Mouse (Mus musculus) limb, embryonic 13.5 days (tissue): ENCODE data around the gene Defb48. TPM values are rescaled to one million over a fixed set of nuclear protein-coding genes. Genes with fewer than 3 reads are reported as not detected.

Experiments used
- ATAC-seq: fragments of 200-750 bp; cut with Nextera tagmentation; 2 replicates; pipeline ENCODE4 v1.8.0; 2017; ENCODE audit warnings: low read depth, moderate number of reproducible peaks, moderate TSS enrichment; ENCODE audit not compliant: low FRiP score
- H3K27ac ChIP-seq: fragments of 300-500 bp; sonication (generic); 2 replicates; pipeline ENCODE4 v1.5.1; 2015; ENCODE audit warnings: inconsistent platforms, mild to moderate bottlenecking, moderate library complexity
- H3K27me3 ChIP-seq: fragments of 300-500 bp; sonication (generic); 2 replicates; pipeline ENCODE4 v1.6.1; 2015; ENCODE audit warnings: mild to moderate bottlenecking, inconsistent platforms
- H3K36me3 ChIP-seq: fragments of 300-500 bp; sonication (generic); 2 replicates; pipeline ENCODE4 v1.6.1; 2015; ENCODE audit warnings: inconsistent platforms, mild to moderate bottlenecking, moderate library complexity
- H3K4me1 ChIP-seq: fragments of 300-500 bp; sonication (generic); 2 replicates; pipeline ENCODE4 v1.6.1; 2015; ENCODE audit warnings: inconsistent platforms
- H3K4me2 ChIP-seq: fragments of 300-500 bp; sonication (generic); replicated peaks from 2 replicates; pipeline ENCODE4 v1.6.1; 2015; ENCODE audit warnings: inconsistent platforms, mild to moderate bottlenecking, moderate library complexity
- H3K4me3 ChIP-seq: fragments of 300-500 bp; sonication (generic); 2 replicates; pipeline ENCODE4 v1.5.1; 2015; ENCODE audit warnings: moderate library complexity, mild to moderate bottlenecking, inconsistent platforms
- H3K9ac ChIP-seq: fragments of 300-500 bp; sonication (generic); 2 replicates; pipeline ENCODE4 v1.6.1; 2015; ENCODE audit warnings: mild to moderate bottlenecking, inconsistent platforms
- H3K9me3 ChIP-seq: fragments of 300-500 bp; sonication (generic); 2 replicates; pipeline ENCODE4 v1.6.1; 2016; ENCODE audit warnings: inconsistent platforms
- WGBS: fragments of 180-500 bp; shearing (Covaris S2); methylation state at CpG from one replicate; pipeline ENCODE4 v1.1.7; 2015; 5-methylcytosine and 5-hydroxymethylcytosine counted together
- polyA plus RNA-seq: library from polyadenylated mRNA; unstranded; fragments of >200 nt; fragmentation: Nextera tagmentation; extraction: Ambion mirVana; gene quantifications from 2 replicates; pipeline ENCODE4 v1.2.1, GENCODE M21; 2015

The Defb48 gene
- polyA plus RNA-seq = not detected in 2 replicates

- Histone ChIP-seq H3K27ac (no peak within 1 kb of the TSS), H3K27me3 (no peaks in the 10 kb centered on the region), H3K9ac (no peak within 1 kb of the TSS), H3K4me1 (no peaks in the 10 kb centered on the region), H3K4me3 (no peak within 1 kb of the TSS), H3K9me3 (no peaks in the 10 kb centered on the region), H3K4me2 (no peak within 1 kb of the TSS), H3K36me3 (no peaks in the 10 kb centered on the region)
- ATAC-seq = no peak
- 72% methylated on average over 1 of the region's 1 CpGs for WGBS
Observed at GRCm38 (mm10) chr14:62984410-62984809, at the start of gene Defb48. Gene Defb48 (minus strand): TSS chr14:62984510.

DNA sequence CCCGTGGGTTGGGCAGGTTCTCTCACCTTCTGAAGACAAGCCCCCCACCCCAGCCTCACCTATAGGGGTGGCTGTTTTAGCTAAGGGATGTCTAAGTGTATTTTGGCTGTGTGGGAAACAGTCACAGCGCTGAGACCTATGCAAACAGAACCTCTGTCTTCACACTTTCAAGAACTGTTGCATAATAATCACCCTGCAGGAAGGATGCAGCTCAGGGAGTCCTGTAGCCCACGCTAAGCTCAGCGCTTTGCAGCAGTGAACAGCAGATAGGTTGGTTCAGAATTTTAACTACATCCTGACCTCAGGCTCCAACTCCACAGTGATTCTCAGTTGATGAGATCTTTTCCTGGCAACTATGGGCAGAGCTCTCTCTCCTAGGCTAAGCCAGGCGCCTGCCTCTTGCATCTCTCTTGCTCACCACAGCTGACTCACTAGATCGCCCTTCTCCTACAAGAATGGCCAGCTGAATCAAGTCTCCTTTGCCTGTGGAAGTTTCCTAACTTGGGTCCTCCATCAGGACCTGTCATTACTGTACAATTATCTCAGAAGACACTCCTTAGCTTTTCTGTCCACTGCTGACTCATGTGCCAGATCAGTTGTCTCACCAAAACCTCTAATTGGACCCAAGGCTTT lies 36.3 kb upstream of the Defb48 start:
- 54% methylated on average over 6 of the region's 6 CpGs for WGBS
- Histone ChIP-seq H3K4me3 (no peak overlapping the region), H3K9ac (no peak overlapping the region), H3K27ac (no peak overlapping the region), H3K27me3 (no peaks in the 10 kb centered on the region), H3K9me3 (peaks cover 3% of the 10 kb centered on the region; the same call in 1 of the 2 replicates), H3K4me1 (no peaks in the 10 kb centered on the region), H3K4me2 (no peak overlapping the region), H3K36me3 (no peaks in the 10 kb centered on the region)
- no peak for ATAC-seq

DNA sequence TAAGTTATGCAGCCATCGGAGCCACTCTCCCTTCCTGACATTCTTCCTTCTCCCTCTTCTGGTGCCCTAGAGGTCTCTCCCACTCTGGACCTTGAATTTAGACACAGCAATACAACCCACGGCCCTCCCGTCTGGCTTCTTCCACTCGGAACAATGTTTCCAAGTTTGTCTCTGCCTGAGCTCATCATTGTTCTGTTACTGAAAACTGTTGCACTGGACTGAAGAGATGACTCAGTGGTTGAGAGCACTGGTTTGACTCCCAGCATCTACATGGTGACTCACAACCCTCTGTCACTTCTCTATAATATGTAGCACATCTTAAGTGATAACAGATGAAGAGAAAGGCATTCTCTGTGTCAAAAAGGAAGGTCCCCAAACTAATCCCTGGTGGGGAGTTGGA lies 30.4 kb upstream of the Defb48 start:
- 0 out of 2 replicates have a peak, but pooled peaks cover 5% of the 10 kb centered on the region for H3K9me3 ChIP-seq
- H3K4me2 ChIP-seq = no peak overlapping the region
- H3K4me3 ChIP-seq = no peak overlapping the region
- WGBS = 88% methylated on average over 4 of the region's 4 CpGs
- H3K27me3 ChIP-seq = no peaks in the 10 kb centered on the region
- no peak overlapping the region for H3K9ac ChIP-seq
- H3K4me1 ChIP-seq = no peaks in the 10 kb centered on the region
- no peak for ATAC-seq
- no peak overlapping the region for H3K27ac ChIP-seq
- no peaks in the 10 kb centered on the region for H3K36me3 ChIP-seq

DNA sequence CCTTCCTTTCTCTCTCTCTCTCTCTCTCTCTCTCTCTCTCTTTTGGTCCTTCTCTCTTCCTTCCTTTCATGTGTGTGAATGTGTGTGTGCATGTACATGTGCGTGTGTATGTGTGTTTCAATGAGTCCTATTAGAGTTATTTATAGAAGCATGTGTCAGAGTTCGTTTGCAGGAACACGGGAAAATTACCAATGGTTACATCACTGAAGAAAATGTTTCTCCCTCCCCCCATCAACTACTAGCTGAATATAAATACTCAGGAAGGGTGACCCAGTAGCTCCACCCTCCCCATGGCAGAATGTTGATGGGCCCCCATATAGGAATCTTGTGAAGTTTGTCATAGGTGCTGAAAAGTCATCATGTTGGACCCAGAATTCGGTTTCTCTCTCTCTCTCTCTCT lies 28.8 kb upstream of the Defb48 start:
- Histone ChIP-seq H3K27ac (no peak overlapping the region), H3K36me3 (no peaks in the 10 kb centered on the region), H3K4me3 (no peak overlapping the region), H3K4me1 (no peaks in the 10 kb centered on the region), H3K4me2 (no peak overlapping the region), H3K27me3 (no peaks in the 10 kb centered on the region), H3K9ac (no peak overlapping the region), H3K9me3 (0 out of 2 replicates have a peak, but pooled peaks cover 5% of the 10 kb centered on the region)
- WGBS = 84% methylated on average over 4 of the region's 4 CpGs
- no peak for ATAC-seq

GRCm38 (mm10) chr14:63011471-63011870 lies 27.2 kb upstream of the Defb48 start, which contains the start of gene Defb43:
Gene Defb43 (plus strand): TSS chr14:63011771.
- Histone ChIP-seq H3K27me3 (no peaks in the 10 kb centered on the region), H3K9ac (no peak within 1 kb of the TSS), H3K4me3 (no peak within 1 kb of the TSS), H3K4me2 (no peak within 1 kb of the TSS), H3K4me1 (no peaks in the 10 kb centered on the region), H3K36me3 (no peaks in the 10 kb centered on the region), H3K9me3 (0 out of 2 replicates have a peak, but pooled peaks cover 5% of the 10 kb centered on the region), H3K27ac (no peak within 1 kb of the TSS)
- 92% methylated on average over 5 of the region's 5 CpGs for WGBS
- no peak for ATAC-seq

DNA sequence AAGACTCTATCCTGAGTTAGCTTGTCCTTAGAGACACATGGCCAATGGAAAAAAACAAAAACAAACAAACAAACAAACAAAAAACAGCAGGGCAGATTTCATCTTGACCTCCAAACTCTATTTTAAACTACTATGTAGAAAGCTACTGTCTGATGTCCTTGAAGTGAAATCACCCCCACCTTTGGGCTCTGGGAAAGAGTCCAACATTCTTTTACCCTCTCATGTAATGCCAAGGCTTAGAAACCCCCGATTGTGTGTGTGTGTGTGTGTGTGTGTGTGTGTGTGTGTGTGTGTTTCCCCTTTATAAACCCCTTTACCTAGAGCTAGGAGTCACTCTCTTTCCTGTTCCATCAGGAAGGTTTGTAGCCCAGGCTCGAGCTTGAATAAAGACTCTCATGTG lies 18.3 kb upstream of the Defb48 start:
- Histone ChIP-seq H3K36me3 (no peaks in the 10 kb centered on the region), H3K9me3 (no peaks in the 10 kb centered on the region), H3K4me2 (no peak overlapping the region), H3K27me3 (no peaks in the 10 kb centered on the region), H3K9ac (no peak overlapping the region), H3K4me3 (no peak overlapping the region), H3K27ac (no peak overlapping the region), H3K4me1 (no peaks in the 10 kb centered on the region)
- 59% methylated on average over 2 of the region's 2 CpGs for WGBS
- no peak for ATAC-seq

DNA sequence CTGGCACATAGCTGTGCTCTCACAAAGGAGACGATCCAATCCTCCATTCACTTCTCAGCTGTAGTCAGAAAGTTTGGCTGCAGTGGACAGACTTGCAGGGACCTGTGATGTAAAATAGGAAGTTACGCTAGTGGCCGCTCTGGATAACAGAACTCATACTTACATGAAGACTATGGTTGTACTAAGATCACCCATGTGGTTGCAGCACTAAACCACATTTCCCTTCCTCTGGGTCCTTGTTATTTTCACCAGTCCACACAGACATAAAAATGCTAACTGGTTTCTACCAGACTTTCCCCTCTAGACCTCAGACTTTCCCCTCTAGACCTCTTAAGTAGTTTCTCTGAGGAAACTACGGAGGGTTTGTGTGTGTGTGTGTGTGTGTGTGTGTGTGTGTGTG lies 14.7 kb upstream of the Defb48 start:
- Histone ChIP-seq H3K36me3 (no peaks in the 10 kb centered on the region), H3K9ac (no peak overlapping the region), H3K4me2 (no peak overlapping the region), H3K27me3 (no peaks in the 10 kb centered on the region), H3K4me1 (no peaks in the 10 kb centered on the region), H3K4me3 (no peak overlapping the region), H3K9me3 (no peaks in the 10 kb centered on the region), H3K27ac (no peak overlapping the region)
- WGBS = 76% methylated on average over 4 of the region's 4 CpGs
- no peak for ATAC-seq

GRCm38 (mm10) chr14:62997777-62998176 lies 13.5 kb upstream of the Defb48 start, which contains the start of gene Defb47:
Gene Defb47 (plus strand): TSS chr14:62998077.
- Histone ChIP-seq H3K4me2 (no peak within 1 kb of the TSS), H3K9ac (no peak within 1 kb of the TSS), H3K9me3 (no peaks in the 10 kb centered on the region), H3K4me1 (no peaks in the 10 kb centered on the region), H3K27ac (no peak within 1 kb of the TSS), H3K36me3 (no peaks in the 10 kb centered on the region), H3K4me3 (no peak within 1 kb of the TSS), H3K27me3 (no peaks in the 10 kb centered on the region)
- WGBS = 76% methylated on average over 8 of the region's 8 CpGs
- no peak for ATAC-seq

DNA sequence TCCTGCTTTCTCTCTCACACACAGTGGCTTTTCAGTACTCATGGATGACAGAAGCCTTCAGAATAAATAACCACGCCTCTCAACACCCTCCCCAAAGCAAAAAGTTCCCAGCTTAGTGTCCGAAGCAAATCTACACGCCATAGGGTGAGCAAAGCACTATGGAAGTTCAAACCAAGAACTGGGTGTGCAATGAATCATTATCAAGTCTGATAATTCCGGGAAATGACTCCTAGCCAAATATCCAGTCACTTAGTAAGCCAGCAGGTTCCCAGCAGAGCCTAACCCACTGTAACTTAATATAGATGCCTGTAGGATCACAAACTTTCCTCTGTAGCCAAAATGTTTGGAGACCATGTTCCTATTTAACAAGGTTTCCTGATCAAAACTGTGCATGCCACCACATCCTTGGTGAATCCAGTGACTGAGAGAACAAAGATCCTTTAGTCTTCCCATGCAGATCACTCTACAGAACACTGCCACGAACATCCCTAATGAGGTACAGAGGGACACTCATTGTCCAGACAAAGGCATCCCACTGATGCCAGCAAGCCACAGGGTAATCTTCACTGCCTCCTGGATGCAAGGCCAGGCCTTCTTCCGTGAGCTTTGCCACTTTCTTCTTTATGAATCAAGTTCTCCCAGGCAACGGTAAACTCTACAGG lies 7.7 kb upstream of the Defb48 start:
- ATAC-seq = no peak
- Histone ChIP-seq H3K4me1 (no peaks in the 10 kb centered on the region), H3K9me3 (no peaks in the 10 kb centered on the region), H3K4me3 (no peak overlapping the region), H3K27ac (no peak overlapping the region), H3K36me3 (no peaks in the 10 kb centered on the region), H3K27me3 (no peaks in the 10 kb centered on the region), H3K9ac (no peak overlapping the region), H3K4me2 (no peak overlapping the region)
- WGBS = 84% methylated on average over 7 of the region's 7 CpGs

- Histone ChIP-seq H3K27me3 (no peaks in the 10 kb centered on the region), H3K36me3 (no peaks in the 10 kb centered on the region), H3K4me3 (no peak overlapping the region), H3K4me2 (no peak overlapping the region), H3K27ac (no peak overlapping the region), H3K9me3 (no peaks in the 10 kb centered on the region), H3K4me1 (no peaks in the 10 kb centered on the region), H3K9ac (no peak overlapping the region)
- 75% methylated on average over 3 of the region's 3 CpGs for WGBS
- ATAC-seq = no peak
Observed at GRCm38 (mm10) chr14:62991271-62991670, 7.0 kb upstream of the Defb48 start.

- Histone ChIP-seq H3K4me2 (no peak overlapping the region), H3K27me3 (no peaks in the 10 kb centered on the region), H3K4me1 (no peaks in the 10 kb centered on the region), H3K27ac (no peak overlapping the region), H3K36me3 (no peaks in the 10 kb centered on the region), H3K9me3 (no peaks in the 10 kb centered on the region), H3K4me3 (no peak overlapping the region), H3K9ac (no peak overlapping the region)
- no peak for ATAC-seq
- 84% methylated on average over 1 of the region's 1 CpGs for WGBS
Observed at GRCm38 (mm10) chr14:62979815-62980214, 4.5 kb downstream of the Defb48 start.

DNA sequence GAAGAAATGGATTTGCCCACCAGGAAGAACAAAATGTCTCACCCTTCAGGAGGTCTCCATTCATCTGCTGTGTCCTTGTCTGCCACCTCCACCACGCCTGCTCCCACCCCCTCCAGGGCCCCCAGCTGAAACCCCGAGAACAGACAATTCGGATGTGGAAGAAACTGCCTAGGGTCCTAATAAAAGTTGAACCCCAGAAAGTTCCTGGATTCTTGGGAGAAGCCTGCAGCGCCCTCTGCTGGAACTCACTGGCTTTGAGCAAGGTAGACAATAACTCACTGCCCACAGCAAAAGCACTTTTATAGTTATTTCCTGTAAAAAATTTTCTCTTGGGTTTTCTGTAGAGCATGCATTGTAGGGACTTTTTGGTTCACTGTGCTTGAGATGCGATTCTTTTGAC lies 9.3 kb downstream of the Defb48 start:
- H3K4me1 ChIP-seq = no peaks in the 10 kb centered on the region
- H3K4me2 ChIP-seq = no peak overlapping the region
- H3K4me3 ChIP-seq = no peak overlapping the region
- no peaks in the 10 kb centered on the region for H3K36me3 ChIP-seq
- H3K9ac ChIP-seq = no peak overlapping the region
- no peak overlapping the region for H3K27ac ChIP-seq
- H3K27me3 ChIP-seq = no peaks in the 10 kb centered on the region
- 8% methylated on average over 5 of the region's 5 CpGs for WGBS
- no peaks in the 10 kb centered on the region for H3K9me3 ChIP-seq
- ATAC-seq = no peak
